Mouse (Mus musculus) lung, postnatal 0 days (tissue): ENCODE results near the gene Galm. TPM values are rescaled to one million over a fixed set of nuclear protein-coding genes. Genes with fewer than 3 reads are reported as not detected.

ENCODE experiments used
- ATAC-seq: fragments of 200-750 bp; cut with Nextera tagmentation; 2 replicates; pipeline ENCODE4 v1.8.0; 2017; ENCODE audit warnings: moderate library complexity
- DNase-seq: peaks from one replicate; pipeline ENCODE4 v3.0.0-alpha.2; 2016; ENCODE audit warnings: low spot score
- H3K27ac ChIP-seq: fragments of 300-500 bp; sonication (generic); 2 replicates; pipeline ENCODE4 v1.5.1; 2014; ENCODE audit warnings: antibody characterized with exemption, mild to moderate bottlenecking, low read length, mixed read lengths
- H3K27me3 ChIP-seq: fragments of 300-500 bp; sonication (generic); replicated peaks from 2 replicates; pipeline ENCODE4 v1.6.1; 2014; ENCODE audit warnings: low read length, mixed read lengths; ENCODE audit not compliant: insufficient read depth
- H3K36me3 ChIP-seq: fragments of 300-500 bp; sonication (generic); 2 replicates; pipeline ENCODE4 v1.6.1; 2014; ENCODE audit warnings: low read length, mixed read lengths; ENCODE audit not compliant: insufficient read depth
- H3K4me1 ChIP-seq: fragments of 300-500 bp; sonication (generic); 2 replicates; pipeline ENCODE4 v1.6.1; 2014; ENCODE audit warnings: antibody characterized with exemption, low read depth, low read length, mixed read lengths; ENCODE audit not compliant: insufficient read depth
- H3K4me2 ChIP-seq: fragments of 300-500 bp; sonication (generic); replicated peaks from 2 replicates; pipeline ENCODE4 v1.6.1; 2014; ENCODE audit warnings: low read depth, mild to moderate bottlenecking, low read length, moderate library complexity, mixed read lengths
- H3K4me3 ChIP-seq: fragments of 300-500 bp; sonication (generic); 2 replicates; pipeline ENCODE4 v1.5.1; 2014; ENCODE audit warnings: low read depth, low read length
- H3K9ac ChIP-seq: fragments of 300-500 bp; sonication (generic); replicated peaks from 2 replicates; pipeline ENCODE4 v1.6.1; 2014; ENCODE audit warnings: low read depth, mild to moderate bottlenecking
- H3K9me3 ChIP-seq: fragments of 300-500 bp; sonication (generic); 2 replicates; pipeline ENCODE4 v1.6.1; 2016; ENCODE audit warnings: low read length, mixed read lengths
- CTCF ChIP-seq: IDR thresholded peaks from 2 replicates; pipeline ENCODE4 v1.5.1; 2016; ENCODE audit warnings: antibody characterized with exemption, mild to moderate bottlenecking
- EP300 ChIP-seq: IDR thresholded peaks from 2 replicates; pipeline ENCODE4 v1.6.1; 2016; ENCODE audit warnings: antibody characterized with exemption, mild to moderate bottlenecking, control low read depth
- WGBS: fragments of 180-500 bp; shearing (Covaris S2); extraction: QIAGEN DNeasy Blood & Tissue Kit; methylation state at CpG from one replicate; pipeline ENCODE4 v1.1.7; 2014; 5-methylcytosine and 5-hydroxymethylcytosine counted together
- polyA plus RNA-seq: library from polyadenylated mRNA; unstranded; fragments of >200 nt; fragmentation: Nextera tagmentation; extraction: Ambion mirVana; gene quantifications from 2 replicates; pipeline ENCODE4 v1.2.1, GENCODE M21; 2015

Gene Galm
- polyA plus RNA-seq, 1 experiment from 2014 or later: 7.5 TPM

- Histone ChIP-seq H3K9me3 (no peaks in the 10 kb centered on the region), H3K27me3 (no peaks in the 10 kb centered on the region), H3K27ac (no peak overlapping the region), H3K4me1 (no peaks in the 10 kb centered on the region), H3K9ac (no peak overlapping the region), H3K4me3 (no peak overlapping the region), H3K36me3 (no peaks in the 10 kb centered on the region), H3K4me2 (no peak overlapping the region)
- 32% methylated on average over 7 of the region's 7 CpGs for WGBS
- peak; percentile 68 for ATAC-seq
- TF ChIP-seq CTCF (no peak), EP300 (no peak)
- DNase-seq: peak; percentile 63
Observed at GRCm38 (mm10) chr17:80167851-80168251, 40.6 kb downstream of the Galm start.

- no peak overlapping the region for H3K9ac ChIP-seq
- no peaks in the 10 kb centered on the region for H3K4me1 ChIP-seq
- H3K4me3 ChIP-seq: no peak overlapping the region
- H3K36me3 ChIP-seq: no peaks in the 10 kb centered on the region
- peak; percentile 80 for DNase-seq
- H3K27me3 ChIP-seq: no peaks in the 10 kb centered on the region
- TF ChIP-seq CTCF: no peak
- no peak for TF ChIP-seq EP300
- 21% methylated on average over 16 of the region's 16 CpGs for WGBS
- no peaks in the 10 kb centered on the region for H3K9me3 ChIP-seq
- H3K4me2 ChIP-seq: 0 out of 2 replicates have a peak overlapping the region, but pooled peaks have one; percentile 3
- ATAC-seq: peak; percentile 62
- H3K27ac ChIP-seq: no peak overlapping the region
Observed at GRCm38 (mm10) chr17:80168425-80169182, 41.3 kb downstream of the Galm start.

- TF ChIP-seq EP300: no peak
- no peak for TF ChIP-seq CTCF
Observed at GRCm38 (mm10) chr17:80169792-80170191, 42.5 kb downstream of the Galm start.

GRCm38 (mm10) chr17:80170951-80171350, 43.7 kb downstream of the Galm start:
- no peaks in the 10 kb centered on the region for H3K9me3 ChIP-seq
- no peaks in the 10 kb centered on the region for H3K36me3 ChIP-seq
- H3K4me1 ChIP-seq: 0 out of 2 replicates have a peak, but pooled peaks cover 5% of the 10 kb centered on the region
- H3K27ac ChIP-seq: no peak overlapping the region
- no peak overlapping the region for H3K4me3 ChIP-seq
- WGBS: 90% methylated on average over 7 of the region's 7 CpGs
- H3K4me2 ChIP-seq: no peak overlapping the region
- ATAC-seq: no peak
- no peak for DNase-seq
- TF ChIP-seq CTCF (no peak), EP300 (no peak)
- no peak overlapping the region for H3K9ac ChIP-seq
- no peaks in the 10 kb centered on the region for H3K27me3 ChIP-seq

More at GRCm38 (mm10) chr17:80169792-80170191, 42.5 kb downstream of the Galm start:
- DNase-seq (no peak), ATAC-seq (no peak)
- 87% methylated on average over 6 of the region's 6 CpGs for WGBS
- Histone ChIP-seq H3K9ac (no peak overlapping the region), H3K4me3 (no peak overlapping the region), H3K4me2 (no peak overlapping the region), H3K9me3 (no peaks in the 10 kb centered on the region), H3K4me1 (0 out of 2 replicates have a peak, but pooled peaks cover under 1% of the 10 kb centered on the region), H3K36me3 (no peaks in the 10 kb centered on the region), H3K27me3 (no peaks in the 10 kb centered on the region), H3K27ac (no peak overlapping the region)

GRCm38 (mm10) chr17:80171948-80172347, 44.7 kb downstream of the Galm start:
- 86% methylated on average over 4 of the region's 4 CpGs for WGBS
- ATAC-seq (no peak), DNase-seq (no peak)
- no peaks in the 10 kb centered on the region for H3K27me3 ChIP-seq
- H3K4me3 ChIP-seq: no peak overlapping the region
- H3K4me1 ChIP-seq: 0 out of 2 replicates have a peak, but pooled peaks cover 5% of the 10 kb centered on the region
- no peak for TF ChIP-seq EP300
- no peak for TF ChIP-seq CTCF
- no peak overlapping the region for H3K27ac ChIP-seq
- no peaks in the 10 kb centered on the region for H3K9me3 ChIP-seq
- H3K4me2 ChIP-seq: no peak overlapping the region
- no peaks in the 10 kb centered on the region for H3K36me3 ChIP-seq
- no peak overlapping the region for H3K9ac ChIP-seq

GRCm38 (mm10) chr17:80172761-80173160, 45.5 kb downstream of the Galm start:
- no peak for ATAC-seq
- H3K9ac ChIP-seq: no peak overlapping the region
- H3K4me1 ChIP-seq: 0 out of 2 replicates have a peak, but pooled peaks cover 5% of the 10 kb centered on the region
- peak; percentile 48 for DNase-seq
- WGBS: 69% methylated on average over 5 of the region's 5 CpGs
- no peak overlapping the region for H3K4me3 ChIP-seq
- H3K4me2 ChIP-seq: no peak overlapping the region
- H3K27ac ChIP-seq: no peak overlapping the region
- H3K9me3 ChIP-seq: no peaks in the 10 kb centered on the region
- TF ChIP-seq EP300: no peak
- TF ChIP-seq CTCF: no peak
- H3K36me3 ChIP-seq: no peaks in the 10 kb centered on the region
- H3K27me3 ChIP-seq: no peaks in the 10 kb centered on the region
